Mouse (Mus musculus): ENCODE results near the gene Eid3.

GRCm38 (mm10) chr10:82817936-82818335 lies 48.5 kb upstream of the Eid3 start:
- TF ChIP-seq CTCF (IDR thresholded peaks at IDR 0.05; ENCODE audit: low read depth) (no peak), EP300 (IDR thresholded peaks at IDR 0.05; ENCODE audit: low read depth) (no peak)

Data from liver, postnatal 0 days (tissue).